ENCODE assay signal across 23 mouse cellular contexts in genomic region chr11:34000416-34000815, GRCm38 (mm10). TPM values are rescaled to one million over a fixed set of nuclear protein-coding genes. Genes with fewer than 3 reads are reported as not detected.
"Had no signal": no experiment of that assay in that cellular context is flagged by ENCODE, and none has a peak within 500 bp of the region (broad histone marks: within the 10 kb centered on the region; RNA-seq: fewer than 3 reads in every experiment).

No protein-coding gene starts in this region.

- H3K4me1 ChIP-seq: kidney, embryonic 15.5 days; limb, embryonic 12.5 days; limb, embryonic 15.5 days; midbrain, embryonic 10.5 days had no signal

- H3K9me3 ChIP-seq: kidney, embryonic 15.5 days; limb, embryonic 12.5 days; limb, embryonic 15.5 days; megakaryocyte, embryonic 14.5 days; midbrain, embryonic 10.5 days; midbrain, embryonic 13.5 days; neural tube, embryonic 13.5 days had no signal

- DNase-seq: kidney, adult 2 months; kidney, postnatal 10 days; kidney, postnatal 36 days; left cerebral cortex, postnatal 4 days; liver, postnatal 0 days; lung, embryonic 14.5 days; retina, postnatal 1 day; right cerebral cortex, postnatal 4 days; thymus, adult 18-20 months; thymus, postnatal 14 days had no signal

- ATAC-seq: liver, postnatal 0 days; lung, postnatal 0 days; midbrain, embryonic 13.5 days; midbrain, embryonic 16.5 days had no signal

- H3K27me3 ChIP-seq: kidney, embryonic 15.5 days; limb, embryonic 12.5 days; limb, embryonic 15.5 days; midbrain, embryonic 13.5 days; neural tube, embryonic 13.5 days had no signal

- H3K4me3 ChIP-seq: kidney, embryonic 15.5 days; limb, embryonic 12.5 days; limb, embryonic 15.5 days; megakaryocyte, embryonic 14.5 days; midbrain, embryonic 10.5 days; midbrain, embryonic 13.5 days; myocyte; neural tube, embryonic 13.5 days had no signal

- H3K36me3 ChIP-seq: kidney, embryonic 15.5 days; limb, embryonic 12.5 days; limb, embryonic 15.5 days; midbrain, embryonic 10.5 days; midbrain, embryonic 13.5 days; neural tube, embryonic 13.5 days had no signal

RNA-seq across cellular contexts. Expression of gene Kcnip1, which starts 7.5 kb away (rescaled TPM):
- total RNA-seq: monocyte, adult 5-6 weeks; neutrophil, adult 5-6 weeks had no signal
- polyA plus RNA-seq: kidney, adult 2 months; liver, postnatal 0 days; macrophage; myocyte had no signal

RNA-seq across cellular contexts. Expression of gene Kcnmb1, which starts 37.6 kb away (rescaled TPM):
- total RNA-seq: monocyte, adult 5-6 weeks; neutrophil, adult 5-6 weeks had no signal
- polyA plus RNA-seq: macrophage had no signal
